Mouse (Mus musculus): ENCODE data around the gene Saysd1. TPM values are rescaled to one million over a fixed set of nuclear protein-coding genes. Genes with fewer than 3 reads are reported as not detected.
"Not testable (repeated sequence)": the region's sequence is repeated elsewhere in the genome, so short reads cannot be mapped to it uniquely, and the experiment has no call there.

Gene Saysd1
- total RNA-seq, 2 experiments from 2014 or later = 1.7 to 4.1 TPM

- no peak for ATAC-seq (ENCODE audit: poor library complexity, severe bottlenecking)
Measured at GRCm38 (mm10) chr14:20047291-20047690, 91.0 kb downstream of the Saysd1 start.

- no peak for ATAC-seq (ENCODE audit: poor library complexity, severe bottlenecking)
Measured at GRCm38 (mm10) chr14:20044036-20044435, 94.3 kb downstream of the Saysd1 start.

GRCm38 (mm10) chr14:20041836-20042235 lies 96.5 kb downstream of the Saysd1 start:
- ATAC-seq (ENCODE audit: poor library complexity, severe bottlenecking) = no peak

- no peak for ATAC-seq (ENCODE audit: poor library complexity, severe bottlenecking)
Measured at GRCm38 (mm10) chr14:20040976-20041375, 97.4 kb downstream of the Saysd1 start.

- ATAC-seq (ENCODE audit: poor library complexity, severe bottlenecking) = no peak
Measured at GRCm38 (mm10) chr14:20039795-20040194, 98.5 kb downstream of the Saysd1 start.

- no peak for ATAC-seq (ENCODE audit: poor library complexity, severe bottlenecking)
Measured at GRCm38 (mm10) chr14:20032738-20033116, 105.6 kb downstream of the Saysd1 start.

- no peak for ATAC-seq (ENCODE audit: poor library complexity, severe bottlenecking)
Measured at GRCm38 (mm10) chr14:20032016-20032737, 106.2 kb downstream of the Saysd1 start.

GRCm38 (mm10) chr14:20029606-20030005 lies 108.7 kb downstream of the Saysd1 start:
- no peak for ATAC-seq (ENCODE audit: poor library complexity, severe bottlenecking)

- not testable (repeated sequence) for ATAC-seq (ENCODE audit: poor library complexity, severe bottlenecking)
Measured at GRCm38 (mm10) chr14:20027475-20027874, 110.9 kb downstream of the Saysd1 start.

Other genes starting within 250 kb of the Saysd1 start
- 165 and 177 TPM in 2 replicates for gene Gng2, start 160.9 kb downstream of the Saysd1 start, total RNA-seq (2015)
- 74.5 and 87.6 TPM in 2 replicates for gene Gng2, start 160.9 kb downstream of the Saysd1 start, total RNA-seq (2017)
- gene Kcnk5, start 43.3 kb upstream of the Saysd1 start, total RNA-seq (2015) = 0.13 and 0.30 TPM in 2 replicates
- 0.22 and 2.0 TPM in 2 replicates for gene Kcnk5, start 43.3 kb upstream of the Saysd1 start, total RNA-seq (2017)
- not detected in 2 replicates for gene Kcnk16, start 130.7 kb upstream of the Saysd1 start, total RNA-seq (2015)
- gene Kcnk16, start 130.7 kb upstream of the Saysd1 start, total RNA-seq (2017) = not detected in 2 replicates
- 9.5 and 14.1 TPM in 2 replicates for gene Nudt13, start 156.2 kb upstream of the Saysd1 start, total RNA-seq (2015)
- 8.0 and 13.7 TPM in 2 replicates for gene Nudt13, start 156.2 kb upstream of the Saysd1 start, total RNA-seq (2017)
- gene Ecd, start 209.6 kb upstream of the Saysd1 start, total RNA-seq (2015) = 22.5 and 24.4 TPM in 2 replicates
- gene Ecd, start 209.6 kb upstream of the Saysd1 start, total RNA-seq (2017) = 35.9 and 39.0 TPM in 2 replicates
- 22.1 and 23.9 TPM in 2 replicates for gene Fam149b, start 209.6 kb upstream of the Saysd1 start, total RNA-seq (2015)
- 22.4 and 25.9 TPM in 2 replicates for gene Fam149b, start 209.6 kb upstream of the Saysd1 start, total RNA-seq (2017)